Mouse (Mus musculus): ENCODE results near the gene Ugt1a8. TPM values are rescaled to one million over a fixed set of nuclear protein-coding genes. Genes with fewer than 3 reads are reported as not detected.
"Not testable (repeated sequence)": the region's sequence is repeated elsewhere in the genome, so short reads cannot be mapped to it uniquely, and the experiment has no call there.

Ugt1a8 gene
- polyA plus RNA-seq, 1 experiment from 2014 or later, result not detected

- H3K36me3 ChIP-seq, result no peaks in the 10 kb centered on the region
- H3K27ac ChIP-seq, result no peak overlapping the region
- no peaks in the 10 kb centered on the region for H3K27me3 ChIP-seq (ENCODE audit: insufficient read depth, poor library complexity, severe bottlenecking)
- H3K9me3 ChIP-seq, result no peaks in the 10 kb centered on the region
- H3K4me3 ChIP-seq, result no peak overlapping the region
- 68% methylated on average over 2 of the region's 2 CpGs for WGBS
- no peak for DNase-seq (ENCODE audit: low spot score)
- H3K4me1 ChIP-seq, result no peaks in the 10 kb centered on the region
These were observed 70.8 kb downstream of the Ugt1a8 start for GRCm38 (mm10) chr1:88158430-88158829.

- Histone ChIP-seq H3K36me3 (no peaks in the 10 kb centered on the region), H3K27me3 (ENCODE audit: insufficient read depth, poor library complexity, severe bottlenecking) (no peaks in the 10 kb centered on the region), H3K9me3 (no peaks in the 10 kb centered on the region), H3K4me3 (no peak within 1 kb of the TSS), H3K4me1 (no peaks in the 10 kb centered on the region), H3K27ac (no peak within 1 kb of the TSS)
- 69% methylated on average over 5 of the region's 5 CpGs for WGBS
- no peak for DNase-seq (ENCODE audit: low spot score)
These were observed 78.1 kb downstream of the Ugt1a8 start, which contains the start of gene Ugt1a5 for GRCm38 (mm10) chr1:88165711-88166110. Gene Ugt1a5 (plus strand): TSS chr1:88166012.

GRCm38 (mm10) chr1:88172190-88172589, 84.6 kb downstream of the Ugt1a8 start:
- not testable (repeated sequence) for DNase-seq (ENCODE audit: low spot score); H3K9me3 ChIP-seq; H3K36me3 ChIP-seq; H3K4me3 ChIP-seq; H3K27ac ChIP-seq; H3K27me3 ChIP-seq (ENCODE audit: insufficient read depth, poor library complexity, severe bottlenecking); H3K4me1 ChIP-seq
- WGBS, result 88% methylated on average over 6 of the region's 7 CpGs

DNA sequence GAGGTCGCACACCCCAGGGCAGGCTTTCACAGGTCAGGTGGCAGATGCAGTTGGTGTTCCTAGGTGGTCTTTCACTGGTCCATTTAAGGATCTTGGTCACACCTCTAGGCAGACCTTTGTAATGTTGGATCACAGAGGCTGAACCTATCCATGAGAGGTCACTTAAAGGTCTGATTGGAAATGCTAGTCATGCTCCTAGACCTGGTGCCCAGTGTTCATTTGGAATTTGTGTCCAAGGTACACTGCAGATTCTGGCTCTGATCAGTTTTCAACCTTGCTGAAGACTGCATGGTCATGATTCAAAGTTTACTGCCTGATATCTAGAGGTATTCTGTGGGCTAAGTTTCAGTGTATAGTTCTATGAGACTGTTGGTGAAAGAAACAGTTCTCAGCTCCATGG, 92.0 kb downstream of the Ugt1a8 start:
- WGBS, result 74% methylated on average over 1 of the region's 1 CpGs
- Histone ChIP-seq H3K27me3 (ENCODE audit: insufficient read depth, poor library complexity, severe bottlenecking) (no peaks in the 10 kb centered on the region), H3K4me3 (no peak overlapping the region), H3K36me3 (no peaks in the 10 kb centered on the region), H3K9me3 (peaks cover 11% of the 10 kb centered on the region), H3K4me1 (no peaks in the 10 kb centered on the region), H3K27ac (no peak overlapping the region)
- DNase-seq (ENCODE audit: low spot score), result no peak

- H3K4me3 ChIP-seq, result no peak overlapping the region
- H3K36me3 ChIP-seq, result no peaks in the 10 kb centered on the region
- H3K27ac ChIP-seq, result no peak overlapping the region
- H3K27me3 ChIP-seq (ENCODE audit: insufficient read depth, poor library complexity, severe bottlenecking), result no peaks in the 10 kb centered on the region
- no peaks in the 10 kb centered on the region for H3K4me1 ChIP-seq
- no peak for DNase-seq (ENCODE audit: low spot score)
- WGBS, result 79% methylated on average over 5 of the region's 5 CpGs
- no peaks in the 10 kb centered on the region for H3K9me3 ChIP-seq
These were observed 98.8 kb downstream of the Ugt1a8 start for GRCm38 (mm10) chr1:88186325-88186935.

DNA sequence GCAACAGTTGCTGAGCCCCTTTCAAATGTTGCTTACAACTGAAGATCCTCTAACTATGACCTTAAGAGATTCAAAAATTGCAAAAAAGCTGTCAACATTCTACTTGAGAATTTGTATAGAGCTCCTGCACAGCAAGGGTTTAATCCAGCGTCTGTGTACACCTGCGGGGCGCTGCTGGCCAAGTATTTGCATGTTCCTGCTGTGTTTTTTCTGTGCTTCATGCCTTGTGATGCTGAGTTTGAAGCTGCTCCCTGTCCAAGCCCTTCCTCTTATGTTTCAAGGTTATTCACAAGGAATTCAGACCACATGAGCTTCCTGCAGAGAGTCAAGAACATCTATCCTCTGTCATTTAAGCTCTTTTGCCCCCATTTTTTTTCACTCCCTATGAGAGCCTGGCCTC, 104.5 kb downstream of the Ugt1a8 start:
- WGBS, result 69% methylated on average over 3 of the region's 3 CpGs
- no peaks in the 10 kb centered on the region for H3K4me1 ChIP-seq
- no peak overlapping the region for H3K27ac ChIP-seq
- H3K36me3 ChIP-seq, result no peaks in the 10 kb centered on the region
- DNase-seq (ENCODE audit: low spot score), result no peak
- H3K4me3 ChIP-seq, result no peak overlapping the region
- no peaks in the 10 kb centered on the region for H3K9me3 ChIP-seq
- H3K27me3 ChIP-seq (ENCODE audit: insufficient read depth, poor library complexity, severe bottlenecking), result no peaks in the 10 kb centered on the region

- Histone ChIP-seq H3K4me1 (no peaks in the 10 kb centered on the region), H3K4me3 (no peak overlapping the region), H3K9me3 (no peaks in the 10 kb centered on the region), H3K27ac (no peak overlapping the region), H3K36me3 (no peaks in the 10 kb centered on the region), H3K27me3 (ENCODE audit: insufficient read depth, poor library complexity, severe bottlenecking) (no peaks in the 10 kb centered on the region)
- 84% methylated on average over 1 of the region's 1 CpGs for WGBS
- DNase-seq (ENCODE audit: low spot score), result no peak
These were observed 108.1 kb downstream of the Ugt1a8 start for GRCm38 (mm10) chr1:88195687-88196086.

DNA sequence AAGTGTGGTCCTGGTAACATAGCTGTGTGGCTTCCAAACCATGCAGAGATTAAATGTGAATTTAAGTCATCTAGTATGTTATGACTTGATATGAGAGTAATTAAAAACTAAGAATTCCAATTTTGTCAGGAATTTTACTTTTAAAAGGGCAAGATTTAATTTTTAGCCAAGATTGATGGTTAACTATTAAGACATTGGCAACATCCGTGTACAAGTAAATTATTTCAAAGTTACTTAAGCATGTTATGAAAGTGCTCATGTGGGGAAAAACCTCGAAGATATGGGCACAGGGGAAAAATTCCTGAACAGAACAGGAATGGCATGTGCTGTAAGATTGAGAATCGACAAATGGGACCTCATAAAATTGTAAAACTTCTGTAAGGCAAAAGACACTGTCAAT, 109.8 kb downstream of the Ugt1a8 start:
- WGBS, result 72% methylated on average over 3 of the region's 3 CpGs
- no peak overlapping the region for H3K27ac ChIP-seq
- H3K9me3 ChIP-seq, result no peaks in the 10 kb centered on the region
- no peak for DNase-seq (ENCODE audit: low spot score)
- H3K4me1 ChIP-seq, result no peaks in the 10 kb centered on the region
- no peaks in the 10 kb centered on the region for H3K36me3 ChIP-seq
- no peaks in the 10 kb centered on the region for H3K27me3 ChIP-seq (ENCODE audit: insufficient read depth, poor library complexity, severe bottlenecking)
- no peak overlapping the region for H3K4me3 ChIP-seq

GRCm38 (mm10) chr1:88199996-88200395, 112.4 kb downstream of the Ugt1a8 start:
- Histone ChIP-seq H3K4me3 (no peak overlapping the region), H3K27me3 (ENCODE audit: insufficient read depth, poor library complexity, severe bottlenecking) (no peaks in the 10 kb centered on the region), H3K4me1 (peaks cover under 1% of the 10 kb centered on the region; the same call in 1 of the 2 replicates), H3K9me3 (no peaks in the 10 kb centered on the region), H3K27ac (no peak overlapping the region), H3K36me3 (no peaks in the 10 kb centered on the region)
- WGBS, result 56% methylated on average over 2 of the region's 2 CpGs
- no peak for DNase-seq (ENCODE audit: low spot score)

DNA sequence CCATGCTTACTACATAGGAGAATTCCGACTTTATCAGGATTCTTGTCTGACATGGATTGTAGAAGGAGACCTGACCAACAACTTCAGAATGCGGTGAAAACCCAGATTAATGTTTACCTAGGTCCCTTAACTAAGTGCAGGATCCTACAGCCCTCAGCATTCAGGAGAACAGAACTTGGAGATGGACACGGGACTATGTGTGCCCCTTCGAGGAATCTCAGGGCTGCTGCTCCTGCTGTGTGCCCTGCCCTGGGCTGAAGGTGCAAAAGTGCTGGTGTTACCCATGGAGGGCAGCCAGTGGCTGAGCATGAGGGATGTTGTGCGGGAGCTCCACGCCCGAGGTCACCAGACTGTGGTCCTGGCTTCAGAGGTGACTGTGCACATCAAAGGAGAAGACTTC, 112.8 kb downstream of the Ugt1a8 start, which contains the start of gene Ugt1a2:
Gene Ugt1a2 (plus strand): TSS at position 146 of the 400 bp plus-strand sequence.
- 78% methylated on average over 7 of the region's 7 CpGs for WGBS
- H3K27ac ChIP-seq, result no peak within 1 kb of the TSS
- H3K36me3 ChIP-seq, result no peaks in the 10 kb centered on the region

GRCm38 (mm10) chr1:88205294-88205922, 117.8 kb downstream of the Ugt1a8 start, which contains the start of gene Dnajb3:
Gene Dnajb3 (minus strand): TSS chr1:88205782.
- H3K27ac ChIP-seq, result peak within 1 kb of the TSS; percentile 95
- H3K4me1 ChIP-seq, result peaks cover 11% of the 10 kb centered on the region
- no peaks in the 10 kb centered on the region for H3K9me3 ChIP-seq
- no peaks in the 10 kb centered on the region for H3K36me3 ChIP-seq
- peak within 1 kb of the TSS; percentile 71 for H3K4me3 ChIP-seq
- no peaks in the 10 kb centered on the region for H3K27me3 ChIP-seq (ENCODE audit: insufficient read depth, poor library complexity, severe bottlenecking)
- 6% methylated on average over 62 of the region's 62 CpGs for WGBS
- DNase-seq (ENCODE audit: low spot score), result peak; percentile 94

More for the DNA sequence above, 112.8 kb downstream of the Ugt1a8 start, which contains the start of gene Ugt1a2:
- Histone ChIP-seq H3K9me3 (no peaks in the 10 kb centered on the region), H3K4me1 (peaks cover 5% of the 10 kb centered on the region), H3K4me3 (no peak within 1 kb of the TSS), H3K27me3 (ENCODE audit: insufficient read depth, poor library complexity, severe bottlenecking) (no peaks in the 10 kb centered on the region)
- no peak for DNase-seq (ENCODE audit: low spot score)

- Histone ChIP-seq H3K36me3 (no peaks in the 10 kb centered on the region), H3K9me3 (peaks cover 7% of the 10 kb centered on the region), H3K27me3 (ENCODE audit: insufficient read depth, poor library complexity, severe bottlenecking) (no peaks in the 10 kb centered on the region), H3K27ac (peak overlapping the region; percentile 48; the same call in 1 of the 2 replicates), H3K4me1 (peaks cover 11% of the 10 kb centered on the region), H3K4me3 (no peak overlapping the region)
- WGBS, result 62% methylated on average over 2 of the region's 2 CpGs
- no peak for DNase-seq (ENCODE audit: low spot score)
These were observed 119.3 kb downstream of the Ugt1a8 start for GRCm38 (mm10) chr1:88206843-88207479.

- Histone ChIP-seq H3K27ac (no peak within 1 kb of the TSS), H3K9me3 (peaks cover 52% of the 10 kb centered on the region), H3K4me3 (no peak within 1 kb of the TSS), H3K4me1 (no peaks in the 10 kb centered on the region), H3K27me3 (ENCODE audit: insufficient read depth, poor library complexity, severe bottlenecking) (no peaks in the 10 kb centered on the region), H3K36me3 (no peaks in the 10 kb centered on the region)
- 63% methylated on average over 8 of the region's 8 CpGs for WGBS
- DNase-seq (ENCODE audit: low spot score), result peak; percentile 85
These were observed 124.2 kb downstream of the Ugt1a8 start, which contains the start of gene Ugt1a1 for GRCm38 (mm10) chr1:88211812-88212211. Gene Ugt1a1 (plus strand): TSS chr1:88211959.
